Mouse (Mus musculus) frontal cortex, postnatal 10 days (tissue): ENCODE results near the gene Wnk2.
A peak's percentile ranks its signal among the peaks of the same experiment; 100 is the strongest.

Source experiments
- DNase-seq, 2 experiments: peaks; one replicate each; pipeline ENCODE4 v3.0.0; 2022; ENCODE audit warnings: low spot score in 2 of 2, mixed read lengths in 1 of 2

The Wnk2 gene

DNA sequence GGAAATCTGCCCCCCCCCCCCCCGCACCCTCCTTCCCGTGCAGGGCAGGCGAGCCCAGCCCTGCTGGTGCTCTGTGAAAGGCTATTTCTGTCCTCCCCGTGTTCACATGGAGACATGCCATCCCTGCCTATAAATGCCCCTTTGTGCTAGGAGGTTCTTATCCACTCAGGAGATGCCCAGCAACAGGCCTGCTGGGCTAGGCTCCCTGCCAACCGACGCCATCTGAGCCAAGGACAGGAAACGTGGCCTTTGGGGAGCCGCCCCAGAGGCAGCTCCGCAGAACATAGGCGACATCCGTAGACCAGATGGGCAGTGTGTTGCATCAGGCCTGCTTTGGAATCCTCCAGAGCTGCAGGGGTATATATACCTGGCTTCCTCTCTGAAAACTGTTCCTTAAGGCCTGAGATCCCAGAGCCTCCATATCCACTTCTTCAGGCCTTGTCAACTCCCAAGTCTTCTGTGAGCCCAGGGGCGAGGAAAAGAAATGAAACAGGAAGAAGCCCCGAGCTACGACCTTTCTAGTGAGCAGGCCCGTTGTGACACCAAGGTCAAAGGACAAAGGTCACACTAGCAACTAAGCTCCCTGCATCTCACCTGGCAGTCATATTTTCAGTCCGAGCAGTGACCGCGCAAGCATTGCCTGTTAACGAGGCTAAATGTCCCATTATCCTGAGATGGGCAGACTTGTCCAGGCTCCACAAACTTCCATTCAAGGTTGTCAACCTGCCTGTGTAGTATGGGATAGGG is 31.2 kb upstream of the Wnk2 start:
- peak; percentile 74 to 81 for DNase-seq

DNA sequence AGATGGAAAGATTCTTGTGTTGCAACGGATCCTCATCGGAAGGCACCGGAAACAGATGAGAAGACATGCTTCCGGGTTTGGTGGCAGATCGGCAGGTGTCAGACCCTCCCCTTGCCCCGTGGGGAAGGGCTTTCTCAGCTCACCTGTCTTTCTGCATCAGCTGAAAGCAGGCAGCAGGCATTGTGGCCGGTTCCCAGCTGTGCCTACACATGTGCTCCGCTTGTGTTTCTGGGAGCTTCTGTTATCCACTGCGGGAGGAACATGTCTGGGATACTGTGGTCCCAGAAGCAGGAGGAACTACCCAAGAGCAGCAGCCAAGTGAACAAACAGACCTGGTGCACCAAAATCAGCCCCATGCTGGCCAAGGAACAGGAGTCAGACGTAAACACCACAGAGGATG is 27.7 kb upstream of the Wnk2 start:
- no peak for DNase-seq

DNA sequence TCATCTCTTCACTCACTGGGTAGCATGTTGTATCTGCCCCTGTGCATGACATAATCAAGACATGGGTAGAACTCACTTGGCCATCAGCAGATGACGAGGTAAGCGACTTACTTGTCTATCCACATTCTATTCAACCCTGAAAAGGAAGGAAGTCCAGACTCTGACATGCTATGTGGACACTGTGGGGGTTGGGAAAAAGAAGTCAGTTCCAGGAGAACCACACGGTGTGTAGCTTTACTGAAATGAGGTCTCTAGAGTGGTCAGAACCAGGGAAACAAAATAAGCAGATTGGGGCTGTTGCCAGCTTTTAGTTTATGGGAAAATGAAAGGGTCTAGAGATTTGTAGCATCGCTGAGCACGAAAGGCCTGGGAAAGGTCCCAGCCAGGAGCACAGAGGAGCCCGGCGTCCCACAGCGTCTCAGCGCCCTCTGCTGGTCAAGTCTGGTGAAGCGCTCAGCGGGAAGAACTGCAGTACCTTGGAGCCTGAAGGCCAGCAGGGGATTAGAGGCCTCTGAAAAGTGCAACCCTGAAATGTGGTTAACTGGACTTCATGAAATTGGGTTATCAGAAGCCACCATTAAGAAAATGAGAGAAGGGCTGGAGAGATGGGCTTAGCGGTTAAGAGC is 25.3 kb upstream of the Wnk2 start:
- DNase-seq = peak; percentile 60 to 84

GRCm38 (mm10) chr13:49172335-49172734 is 24.5 kb upstream of the Wnk2 start:
- DNase-seq = no peak

DNA sequence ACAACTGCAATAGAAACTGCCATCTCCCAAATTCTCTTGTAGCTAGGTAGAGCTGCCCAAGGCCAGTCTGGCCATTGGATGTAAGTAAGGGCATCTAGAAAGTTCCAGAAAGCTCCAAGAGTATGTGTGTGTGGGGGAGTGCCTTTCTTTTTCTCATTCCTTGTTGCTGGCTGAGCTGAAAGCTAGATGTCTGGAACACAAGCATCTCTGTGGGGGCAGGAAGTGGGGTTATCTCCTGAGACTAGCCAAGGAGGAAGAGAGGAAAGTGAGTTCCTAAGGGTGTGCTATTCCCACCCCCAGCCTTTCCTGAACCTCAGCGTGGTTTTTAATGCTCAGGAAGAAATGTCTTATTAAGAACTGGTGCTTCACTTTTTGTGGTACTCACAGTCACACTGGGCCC is 23.9 kb upstream of the Wnk2 start:
- DNase-seq = no peak

GRCm38 (mm10) chr13:49170623-49171022 is 22.8 kb upstream of the Wnk2 start:
- DNase-seq = no peak

GRCm38 (mm10) chr13:49169448-49170207 is 21.8 kb upstream of the Wnk2 start:
- DNase-seq = peak in 1 of 2 experiments; percentile 82

DNA sequence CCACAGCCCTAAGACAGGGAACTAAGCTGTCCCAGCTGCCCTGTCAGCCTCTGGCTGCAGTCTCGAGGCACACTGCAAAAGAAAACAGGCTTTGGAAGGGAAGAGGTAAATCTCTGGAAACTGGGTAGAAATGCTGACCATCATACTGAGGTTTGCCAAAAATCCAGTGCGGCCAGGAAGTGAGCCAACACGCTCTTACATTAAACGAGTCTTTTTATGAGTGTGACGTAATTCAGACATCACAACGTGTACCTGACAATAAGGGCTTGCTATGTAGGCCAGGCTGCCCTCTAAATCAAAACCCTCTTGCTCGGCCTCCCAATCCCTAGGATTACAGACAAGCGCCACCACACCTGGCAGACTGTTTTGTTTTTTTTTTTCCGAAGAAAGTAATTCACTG is 19.3 kb upstream of the Wnk2 start:
- DNase-seq = no peak

DNA sequence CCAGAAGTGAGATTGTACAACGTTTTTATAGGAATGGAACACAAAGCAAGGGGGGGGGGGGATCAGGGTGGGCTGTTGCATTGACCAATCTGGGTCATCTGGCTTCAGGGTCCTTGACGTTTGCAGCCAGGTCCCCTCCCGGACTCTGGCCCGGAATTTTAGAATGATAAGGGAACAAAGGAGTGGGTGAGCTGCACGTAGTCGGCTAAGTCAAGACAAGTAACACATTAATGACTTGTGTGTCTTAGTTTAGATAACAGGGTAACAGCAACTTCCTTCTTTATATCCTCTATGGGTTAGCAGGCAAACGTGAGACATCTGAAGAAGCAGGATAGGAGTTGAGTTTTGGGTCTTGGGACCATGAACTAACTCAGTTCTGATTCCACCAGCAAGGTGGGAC is 15.8 kb upstream of the Wnk2 start:
- no peak for DNase-seq

- DNase-seq = no peak
Measured at GRCm38 (mm10) chr13:49162722-49163121, 14.9 kb upstream of the Wnk2 start.

DNA sequence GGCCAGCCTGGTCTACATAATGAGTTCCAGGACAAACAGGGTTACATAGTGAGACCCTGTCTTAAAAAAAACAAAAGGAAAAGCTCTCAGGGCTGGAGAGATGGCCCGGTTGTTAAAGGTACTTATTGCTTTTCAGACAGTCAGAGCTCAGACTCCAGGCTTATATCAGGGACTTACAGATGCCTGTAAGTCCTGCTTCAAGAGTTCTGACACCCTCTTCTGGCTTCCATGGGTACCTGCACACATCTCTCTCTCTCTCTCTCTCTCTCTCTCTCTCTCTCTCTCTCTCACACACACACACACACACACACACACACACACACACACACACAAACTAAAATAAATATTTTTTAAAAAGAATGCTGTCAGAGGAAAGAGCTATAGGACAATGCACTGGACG is 13.4 kb upstream of the Wnk2 start:
- DNase-seq = no peak

DNA sequence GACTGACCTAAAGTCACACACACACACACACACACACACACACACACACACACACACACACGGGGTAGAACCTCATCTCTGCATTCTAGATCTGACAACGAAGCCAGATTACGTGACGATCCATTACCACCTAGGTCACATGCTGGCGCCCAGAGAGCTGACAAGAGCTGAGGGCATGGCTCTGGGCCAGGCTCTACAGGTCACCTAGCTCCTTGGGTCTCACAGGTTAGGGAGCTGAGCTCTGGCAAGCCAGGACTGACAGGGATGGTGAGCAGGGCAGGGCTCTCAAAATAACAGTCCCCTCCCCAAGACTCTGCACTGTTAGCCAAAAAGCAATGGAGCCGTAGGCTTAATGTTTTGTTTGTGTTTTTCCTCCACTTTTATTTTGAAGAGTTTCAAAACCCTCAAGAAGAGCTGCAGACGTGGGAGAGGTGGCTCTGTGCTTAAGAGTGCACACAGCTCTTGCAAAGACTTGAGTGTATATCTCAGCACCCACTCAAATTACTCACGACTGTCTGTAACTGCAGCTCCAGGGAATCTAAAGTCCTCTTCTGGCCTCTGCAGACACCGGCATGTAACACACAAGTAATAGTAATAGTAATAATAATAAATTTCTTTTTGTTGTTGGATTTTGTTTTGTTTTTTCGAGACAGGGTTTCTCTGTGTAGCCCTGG is 10.4 kb upstream of the Wnk2 start:
- no peak for DNase-seq

DNA sequence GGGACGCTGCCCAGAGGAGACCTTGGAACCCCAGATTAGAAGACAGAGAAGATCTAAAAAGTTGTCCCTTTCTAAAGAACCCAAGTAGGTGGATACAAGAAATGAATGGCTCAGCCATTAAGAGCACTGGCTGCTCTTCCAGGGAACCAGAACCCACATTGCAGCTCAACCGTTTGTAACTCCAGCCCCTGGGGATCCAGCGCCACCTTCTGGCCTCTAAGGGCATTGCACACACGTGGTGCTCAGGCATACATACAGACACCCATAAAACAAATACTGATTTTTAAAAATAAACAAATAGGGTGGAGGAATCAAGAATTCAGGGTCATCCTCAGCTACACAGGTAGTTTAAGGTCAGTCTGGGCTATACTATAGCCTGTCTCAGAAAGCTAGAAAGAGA is 8.8 kb upstream of the Wnk2 start:
- no peak for DNase-seq

GRCm38 (mm10) chr13:49154621-49155020 is 6.8 kb upstream of the Wnk2 start:
- no peak for DNase-seq

DNA sequence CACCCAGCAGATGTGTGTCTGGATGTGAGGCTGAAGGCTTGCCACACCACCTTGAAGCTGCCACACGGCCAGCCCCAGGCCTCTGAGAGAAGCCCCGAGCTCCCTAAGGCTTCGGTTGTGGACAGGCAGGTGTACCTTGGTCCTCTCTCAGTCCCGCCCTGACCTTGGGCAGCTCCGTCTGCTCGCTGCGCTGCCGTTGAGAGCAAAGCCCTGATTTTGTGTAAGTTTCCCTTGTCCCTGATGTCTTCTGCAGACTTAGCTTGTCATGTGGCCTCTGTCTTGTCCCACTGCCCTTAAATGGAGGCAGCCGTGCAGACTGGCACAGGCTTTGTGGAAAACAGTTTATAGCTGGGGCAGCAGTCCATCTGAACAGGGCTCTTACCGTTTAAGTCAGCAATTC is 6.2 kb upstream of the Wnk2 start:
- no peak for DNase-seq

- no peak for DNase-seq
Measured at GRCm38 (mm10) chr13:49148687-49149086, 873 bp upstream of the Wnk2 start.

DNA sequence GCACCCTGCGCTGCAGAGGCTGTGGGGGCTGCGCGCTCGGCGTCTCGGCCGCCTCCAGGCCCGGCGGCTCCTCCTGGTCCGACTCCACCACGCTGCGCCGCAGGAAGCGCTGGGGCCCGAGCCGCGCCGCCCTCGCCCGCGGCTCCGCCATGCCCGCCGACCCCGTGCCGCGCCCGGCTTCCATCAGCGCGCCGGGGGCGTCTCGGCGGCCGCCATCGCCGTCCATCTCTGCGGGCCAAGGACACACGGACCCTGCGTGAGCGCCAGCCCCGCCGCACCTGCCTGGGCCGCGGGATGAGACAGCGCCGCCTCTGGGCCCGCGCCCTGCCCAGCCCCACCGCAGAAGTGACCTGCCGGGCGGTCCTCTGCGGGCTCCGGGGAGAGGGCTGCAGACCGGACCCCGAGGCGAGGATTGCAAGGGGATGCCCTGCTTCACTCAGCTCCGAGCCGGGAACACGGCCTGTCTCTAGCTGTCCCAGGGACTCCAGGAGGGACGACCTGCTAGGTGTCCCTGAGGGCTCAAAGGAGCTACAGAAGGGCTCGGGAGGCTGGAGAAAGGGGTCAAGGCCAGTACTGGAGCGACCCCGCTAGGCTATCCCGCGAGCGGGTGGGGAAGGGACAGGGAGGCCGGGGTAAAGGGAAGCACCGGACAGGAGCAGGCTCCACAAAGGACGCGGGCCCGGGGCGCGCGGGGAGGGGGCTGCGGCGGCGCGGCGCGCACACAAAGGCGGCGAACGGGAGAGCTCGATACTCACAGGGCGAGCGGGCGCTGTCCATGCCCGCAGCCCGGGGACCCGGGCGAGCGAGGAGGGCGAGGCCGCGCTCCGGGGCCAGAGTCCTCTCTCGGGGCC is 582 bp downstream of the Wnk2 start:
- DNase-seq = peak in 1 of 2 experiments; percentile 69

DNA sequence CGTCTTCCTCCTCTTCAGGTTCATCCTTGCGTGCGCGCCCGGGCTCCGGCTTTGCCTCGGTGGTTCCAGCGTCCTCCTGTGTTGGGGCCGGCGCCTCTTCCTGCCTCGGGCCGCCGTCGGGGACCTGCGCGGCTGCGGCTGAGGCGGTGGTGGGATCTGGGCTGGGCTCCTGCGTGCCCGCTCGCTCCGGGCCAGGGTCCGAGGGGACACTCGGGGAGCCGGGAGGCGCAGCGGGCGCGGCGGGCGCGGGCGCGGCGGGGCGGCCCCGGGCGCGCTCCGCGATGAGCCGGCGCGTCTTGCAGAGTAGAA is 1.2 kb downstream of the Wnk2 start:
- DNase-seq = no peak

- DNase-seq = no peak
Measured at GRCm38 (mm10) chr13:49146040-49146697, 1.6 kb downstream of the Wnk2 start.

DNA sequence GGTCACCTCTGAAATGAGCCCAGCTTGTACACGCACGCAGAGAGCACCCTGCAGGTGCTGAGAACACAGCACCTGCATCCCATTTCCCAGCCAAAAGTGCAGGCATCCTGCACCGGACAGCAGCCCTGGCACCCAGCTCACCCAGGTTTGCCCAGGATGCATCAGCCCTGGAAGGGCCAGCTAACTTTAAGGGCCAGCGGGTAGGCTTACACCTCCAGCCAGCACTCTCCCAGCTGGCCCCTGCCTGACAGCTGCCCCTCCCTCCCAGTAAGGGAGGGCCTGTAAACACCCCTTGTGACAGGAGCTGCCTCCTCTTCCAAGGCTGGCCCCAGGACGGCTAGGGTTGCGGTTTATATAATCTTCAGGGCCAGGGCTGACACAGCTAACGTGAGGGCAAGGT is 2.4 kb downstream of the Wnk2 start:
- no peak for DNase-seq

DNA sequence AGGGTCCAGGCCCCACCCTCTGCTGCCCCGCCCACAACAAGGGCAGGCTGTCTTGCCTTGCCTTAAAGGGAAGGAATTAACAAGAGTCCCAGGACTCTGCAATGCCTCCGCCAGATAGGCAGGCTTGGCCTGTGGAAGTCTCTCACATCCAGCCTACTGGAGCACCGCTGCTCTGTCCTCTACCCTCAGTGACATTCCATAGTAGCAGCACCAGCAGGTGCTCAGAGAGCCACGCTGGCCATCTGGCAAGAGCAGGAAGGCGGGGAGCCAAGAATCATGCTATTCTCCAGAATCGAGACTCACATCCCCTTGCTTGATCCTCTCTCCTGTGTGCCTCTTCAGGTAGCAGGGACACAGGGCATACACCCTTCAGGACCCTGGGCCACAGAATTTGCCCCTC is 3.4 kb downstream of the Wnk2 start:
- no peak for DNase-seq
